Mouse (Mus musculus): Measurements from ENCODE around the gene Taf6l.

Gene Taf6l

GRCm38 (mm10) chr19:8798264-8798946 lies 12.2 kb upstream of the Taf6l start, which contains the start of gene Polr2g:
TSS of gene Polr2g (minus strand) at chr19:8798577.
- ATAC-seq (ENCODE audit: insufficient number of reproducible peaks, low FRiP score, low TSS enrichment), result peak; percentile 69

- ATAC-seq (ENCODE audit: insufficient number of reproducible peaks, low FRiP score, low TSS enrichment), result no peak
Observed at GRCm38 (mm10) chr19:8790171-8790570, 4.0 kb upstream of the Taf6l start.

- no peak for ATAC-seq (ENCODE audit: insufficient number of reproducible peaks, low FRiP score, low TSS enrichment)
Observed at GRCm38 (mm10) chr19:8789171-8789570, 3.0 kb upstream of the Taf6l start.

GRCm38 (mm10) chr19:8788521-8788920 lies 2.3 kb upstream of the Taf6l start:
- ATAC-seq (ENCODE audit: insufficient number of reproducible peaks, low FRiP score, low TSS enrichment), result no peak

- no peak for ATAC-seq (ENCODE audit: insufficient number of reproducible peaks, low FRiP score, low TSS enrichment)
Observed at GRCm38 (mm10) chr19:8774951-8775421, 11.2 kb downstream of the Taf6l start.

- peak; percentile 86 for ATAC-seq (ENCODE audit: insufficient number of reproducible peaks, low FRiP score, low TSS enrichment)
Observed at GRCm38 (mm10) chr19:8774086-8774835, 12.0 kb downstream of the Taf6l start, which contains the start of gene Tmem179b. TSS of gene Tmem179b (minus strand) at chr19:8774467.

- ATAC-seq (ENCODE audit: insufficient number of reproducible peaks, low FRiP score, low TSS enrichment), result no peak
Observed at GRCm38 (mm10) chr19:8773409-8773808, 12.8 kb downstream of the Taf6l start.

GRCm38 (mm10) chr19:8772996-8773395 lies 13.2 kb downstream of the Taf6l start:
- no peak for ATAC-seq (ENCODE audit: insufficient number of reproducible peaks, low FRiP score, low TSS enrichment)

- peak; percentile 52; the same call in 1 of the 2 replicates for ATAC-seq (ENCODE audit: insufficient number of reproducible peaks, low FRiP score, low TSS enrichment)
Observed at GRCm38 (mm10) chr19:8770567-8771270, 15.5 kb downstream of the Taf6l start, which contains the start of gene Tmem223. TSS of gene Tmem223 (plus strand) at chr19:8770996.

GRCm38 (mm10) chr19:8765562-8765961 lies 20.7 kb downstream of the Taf6l start:
- ATAC-seq (ENCODE audit: insufficient number of reproducible peaks, low FRiP score, low TSS enrichment), result no peak

GRCm38 (mm10) chr19:8763276-8763675 lies 22.9 kb downstream of the Taf6l start:
- ATAC-seq (ENCODE audit: insufficient number of reproducible peaks, low FRiP score, low TSS enrichment), result no peak

- no peak for ATAC-seq (ENCODE audit: insufficient number of reproducible peaks, low FRiP score, low TSS enrichment)
Observed at GRCm38 (mm10) chr19:8760757-8761156, 25.5 kb downstream of the Taf6l start.

- no peak for ATAC-seq (ENCODE audit: insufficient number of reproducible peaks, low FRiP score, low TSS enrichment)
Observed at GRCm38 (mm10) chr19:8758899-8759298, 27.3 kb downstream of the Taf6l start.

GRCm38 (mm10) chr19:8757471-8757998 lies 28.7 kb downstream of the Taf6l start:
- ATAC-seq (ENCODE audit: insufficient number of reproducible peaks, low FRiP score, low TSS enrichment), result no peak

GRCm38 (mm10) chr19:8756635-8757387 lies 29.4 kb downstream of the Taf6l start, which contains the start of gene Nxf1:
TSS of gene Nxf1 (plus strand) at chr19:8757073.
- peak; percentile 93 for ATAC-seq (ENCODE audit: insufficient number of reproducible peaks, low FRiP score, low TSS enrichment)

GRCm38 (mm10) chr19:8755652-8756051 lies 30.6 kb downstream of the Taf6l start:
- ATAC-seq (ENCODE audit: insufficient number of reproducible peaks, low FRiP score, low TSS enrichment), result no peak

- ATAC-seq (ENCODE audit: insufficient number of reproducible peaks, low FRiP score, low TSS enrichment), result no peak
Observed at GRCm38 (mm10) chr19:8747368-8747767, 38.8 kb downstream of the Taf6l start.

GRCm38 (mm10) chr19:8745382-8745781 lies 40.8 kb downstream of the Taf6l start:
- no peak for ATAC-seq (ENCODE audit: insufficient number of reproducible peaks, low FRiP score, low TSS enrichment)

GRCm38 (mm10) chr19:8742176-8742575 lies 44.0 kb downstream of the Taf6l start:
- ATAC-seq (ENCODE audit: insufficient number of reproducible peaks, low FRiP score, low TSS enrichment), result no peak
